Mouse (Mus musculus) olfactory bulb, adult 2 months (tissue): ENCODE results near the gene Acat1.

Experiments
- CTCF ChIP-seq: fragments of 200-500 bp; IDR thresholded peaks from 2 replicates; pipeline ENCODE4 v1.5.1; 2012; ENCODE audit warnings: low read depth, mild to moderate bottlenecking, low read length, moderate library complexity; ENCODE audit not compliant: insufficient read depth
- POLR2A ChIP-seq: fragments of 200-500 bp; IDR thresholded peaks from 2 replicates; pipeline ENCODE4 v1.6.1; 2012; ENCODE audit warnings: mild to moderate bottlenecking, low read depth, low read length, moderate library complexity; ENCODE audit not compliant: insufficient read depth

DNA sequence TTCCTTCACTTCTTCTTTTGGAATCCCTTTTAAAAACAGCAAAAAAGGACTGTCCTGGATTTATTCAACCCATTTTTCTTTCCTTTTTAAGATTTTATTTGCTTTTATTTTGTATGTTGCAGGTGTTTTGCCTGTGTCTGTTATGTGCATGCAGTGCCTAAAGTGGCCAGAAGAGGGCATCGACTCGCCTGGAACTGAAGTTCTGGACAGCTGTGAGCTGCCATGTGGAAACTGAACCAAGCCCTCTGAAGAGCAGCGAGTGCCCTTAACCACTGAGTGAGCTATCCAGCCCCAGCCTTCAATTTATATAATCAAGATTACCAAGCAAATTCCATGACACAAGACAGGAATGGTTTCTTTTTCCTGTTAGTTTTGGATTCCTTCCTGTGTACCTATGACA is 15.4 kb downstream of the Acat1 start:
- peak; percentile 41; the same call in 1 of the 2 replicates for TF ChIP-seq CTCF
- TF ChIP-seq POLR2A = no peak
